Mouse (Mus musculus) cortical plate, adult 2 months (tissue): ENCODE results near the gene Xpo1. TPM values are rescaled to one million over a fixed set of nuclear protein-coding genes. Genes with fewer than 3 reads are reported as not detected.
"Not testable (repeated sequence)": the region's sequence is repeated elsewhere in the genome, so short reads cannot be mapped to it uniquely, and the experiment has no call there.

Source experiments
- H3K27ac ChIP-seq: fragments of 200-500 bp; 2 replicates; pipeline ENCODE4 v1.5.1; 2012; ENCODE audit warnings: low read length, control low read depth, inconsistent platforms; ENCODE audit not compliant: insufficient read depth
- H3K4me1 ChIP-seq: fragments of 200-500 bp; 2 replicates; pipeline ENCODE4 v1.6.1; 2011; ENCODE audit warnings: low read length; ENCODE audit not compliant: control insufficient read depth, insufficient read depth
- H3K4me3 ChIP-seq: fragments of 200-500 bp; 2 replicates; pipeline ENCODE4 v1.5.1; 2011; ENCODE audit warnings: mild to moderate bottlenecking, low read length, control low read depth; ENCODE audit not compliant: insufficient read depth
- CTCF ChIP-seq: fragments of 200-500 bp; IDR thresholded peaks from 2 replicates; pipeline ENCODE4 v1.5.1; 2011; ENCODE audit warnings: mild to moderate bottlenecking, control low read depth, low read length; ENCODE audit not compliant: insufficient read depth; ENCODE audit errors: extremely low read depth
- POLR2A ChIP-seq: fragments of 200-500 bp; IDR thresholded peaks from 2 replicates; pipeline ENCODE4 v1.6.1; 2011; ENCODE audit warnings: mild to moderate bottlenecking, low read length, control low read depth; ENCODE audit not compliant: insufficient read depth; ENCODE audit errors: extremely low read depth
- polyA plus RNA-seq: library from polyadenylated mRNA; depleted of rRNA; stranded (reverse); fragments of >200 nt; gene quantifications from 2 replicates; pipeline ENCODE4 v1.2.3, GENCODE M21; 2012

The Xpo1 gene
- polyA plus RNA-seq, 1 experiment: 32.8 TPM

DNA sequence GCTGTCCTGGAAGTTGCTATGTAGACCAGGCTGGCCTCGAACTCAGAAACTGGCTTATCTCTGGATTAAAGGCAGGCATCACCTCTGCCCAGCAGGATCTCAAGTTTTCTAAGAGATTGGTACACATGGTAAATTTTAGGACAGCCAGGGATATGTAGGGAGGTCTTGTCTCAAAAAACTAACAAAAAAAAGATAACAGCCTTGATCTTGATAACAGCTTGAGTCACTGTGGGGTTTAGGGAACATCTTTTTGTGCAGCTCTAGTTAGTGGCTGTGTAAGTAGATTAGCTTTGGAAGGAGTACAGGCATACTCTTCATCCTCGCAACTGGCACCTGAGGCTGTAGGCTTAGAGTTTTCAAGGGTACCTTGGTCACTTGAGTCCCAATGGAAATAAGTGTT is 41.5 kb downstream of the Xpo1 start:
- Histone ChIP-seq H3K27ac (no peak overlapping the region), H3K4me1 (no peaks in the 10 kb centered on the region), H3K4me3 (no peak overlapping the region)
- TF ChIP-seq POLR2A (no peak), CTCF (no peak)

DNA sequence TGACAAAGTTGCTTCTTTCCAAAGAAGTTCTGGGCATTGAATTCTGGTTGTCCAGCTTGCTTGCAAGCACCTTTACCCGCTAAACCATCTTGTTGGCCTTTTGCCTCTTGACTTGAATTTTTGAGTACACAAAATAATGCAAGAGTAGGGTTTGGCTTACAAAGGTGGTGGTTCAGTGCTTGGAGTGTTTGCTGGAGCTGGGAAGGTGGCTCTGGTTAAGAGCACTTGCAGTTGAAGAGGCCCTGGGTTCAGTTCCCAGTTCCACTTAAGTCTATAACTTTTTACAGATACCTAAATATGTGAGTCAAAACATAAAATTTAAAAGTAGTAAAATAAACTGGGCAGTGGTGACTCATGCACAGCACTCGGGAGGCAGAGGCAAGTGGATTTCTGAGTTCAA is 42.5 kb downstream of the Xpo1 start:
- no peak overlapping the region for H3K4me3 ChIP-seq
- TF ChIP-seq CTCF (no peak), POLR2A (no peak)
- no peaks in the 10 kb centered on the region for H3K4me1 ChIP-seq
- H3K27ac ChIP-seq: no peak overlapping the region

DNA sequence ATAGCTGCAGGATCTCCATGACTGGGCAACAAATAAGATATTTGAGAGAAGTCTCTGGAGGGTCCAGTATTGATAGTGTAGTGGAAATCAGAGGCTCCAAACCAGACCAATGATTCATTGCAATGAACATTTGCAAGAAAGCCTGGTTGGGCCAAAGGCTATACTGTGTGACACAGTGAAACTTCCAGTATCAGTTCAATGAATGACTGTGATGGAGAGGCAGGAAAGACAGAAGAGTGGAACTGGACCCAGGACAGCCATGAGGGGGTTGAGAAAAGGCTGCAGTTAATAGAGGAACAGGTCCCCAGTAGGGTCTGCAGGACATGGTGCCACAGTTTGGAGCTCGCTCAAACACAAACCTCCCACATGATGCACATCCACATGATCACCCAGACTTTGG is 44.1 kb downstream of the Xpo1 start:
- Histone ChIP-seq H3K4me3 (no peak overlapping the region), H3K27ac (no peak overlapping the region), H3K4me1 (no peaks in the 10 kb centered on the region)
- no peak for TF ChIP-seq POLR2A
- TF ChIP-seq CTCF: no peak

DNA sequence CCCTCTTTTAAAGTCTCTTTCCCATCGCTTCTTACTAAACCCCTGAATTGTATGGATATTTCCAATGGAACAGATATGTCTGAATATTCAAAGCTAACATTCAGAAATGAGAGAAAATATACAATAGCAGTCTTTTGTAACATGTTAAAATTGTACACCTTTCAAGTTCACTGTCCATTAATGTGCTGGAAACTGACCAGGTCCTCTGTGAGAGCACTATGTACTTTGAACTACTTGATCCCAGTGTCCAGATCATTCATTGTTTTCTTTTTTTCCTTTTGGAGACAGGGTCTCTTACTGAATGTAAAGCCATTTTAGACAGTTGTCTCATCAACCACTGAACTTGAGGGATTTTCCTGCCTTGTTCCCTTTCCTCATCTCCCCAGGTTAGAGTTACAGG is 47.3 kb downstream of the Xpo1 start:
- H3K4me1 ChIP-seq: no peaks in the 10 kb centered on the region
- H3K27ac ChIP-seq: no peak overlapping the region
- TF ChIP-seq CTCF (no peak), POLR2A (no peak)
- H3K4me3 ChIP-seq: no peak overlapping the region

DNA sequence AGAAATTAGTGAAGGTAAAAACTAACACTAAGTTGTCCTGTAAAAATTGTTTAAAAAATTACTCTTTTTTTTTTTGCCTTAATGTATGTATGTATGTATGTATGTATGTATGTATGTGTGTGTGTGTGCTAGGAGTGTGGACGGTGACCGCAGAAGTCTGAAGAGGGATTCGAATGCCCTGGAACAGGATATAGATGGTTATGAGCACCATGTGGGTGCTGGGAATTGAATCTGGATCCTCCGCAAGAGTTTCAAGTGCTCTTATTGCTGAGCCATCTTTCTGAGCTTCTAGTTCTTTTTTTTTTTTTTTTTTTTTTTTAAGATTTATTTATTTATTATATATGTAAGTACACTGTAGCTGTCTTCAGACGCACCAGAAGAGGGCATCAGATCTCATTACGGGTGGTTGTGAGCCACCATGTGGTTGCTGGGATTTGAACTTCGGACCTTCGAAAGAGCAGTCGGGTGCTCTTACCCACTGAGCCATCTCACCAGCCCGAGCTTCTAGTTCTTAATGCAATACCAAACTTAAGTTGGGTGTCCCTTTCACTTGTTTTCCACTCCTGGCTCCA is 49.3 kb downstream of the Xpo1 start:
- peak overlapping the region; percentile 86; the same call in 1 of the 2 replicates for H3K27ac ChIP-seq
- not testable (repeated sequence) for H3K4me1 ChIP-seq
- peak overlapping the region; percentile 36 for H3K4me3 ChIP-seq

DNA sequence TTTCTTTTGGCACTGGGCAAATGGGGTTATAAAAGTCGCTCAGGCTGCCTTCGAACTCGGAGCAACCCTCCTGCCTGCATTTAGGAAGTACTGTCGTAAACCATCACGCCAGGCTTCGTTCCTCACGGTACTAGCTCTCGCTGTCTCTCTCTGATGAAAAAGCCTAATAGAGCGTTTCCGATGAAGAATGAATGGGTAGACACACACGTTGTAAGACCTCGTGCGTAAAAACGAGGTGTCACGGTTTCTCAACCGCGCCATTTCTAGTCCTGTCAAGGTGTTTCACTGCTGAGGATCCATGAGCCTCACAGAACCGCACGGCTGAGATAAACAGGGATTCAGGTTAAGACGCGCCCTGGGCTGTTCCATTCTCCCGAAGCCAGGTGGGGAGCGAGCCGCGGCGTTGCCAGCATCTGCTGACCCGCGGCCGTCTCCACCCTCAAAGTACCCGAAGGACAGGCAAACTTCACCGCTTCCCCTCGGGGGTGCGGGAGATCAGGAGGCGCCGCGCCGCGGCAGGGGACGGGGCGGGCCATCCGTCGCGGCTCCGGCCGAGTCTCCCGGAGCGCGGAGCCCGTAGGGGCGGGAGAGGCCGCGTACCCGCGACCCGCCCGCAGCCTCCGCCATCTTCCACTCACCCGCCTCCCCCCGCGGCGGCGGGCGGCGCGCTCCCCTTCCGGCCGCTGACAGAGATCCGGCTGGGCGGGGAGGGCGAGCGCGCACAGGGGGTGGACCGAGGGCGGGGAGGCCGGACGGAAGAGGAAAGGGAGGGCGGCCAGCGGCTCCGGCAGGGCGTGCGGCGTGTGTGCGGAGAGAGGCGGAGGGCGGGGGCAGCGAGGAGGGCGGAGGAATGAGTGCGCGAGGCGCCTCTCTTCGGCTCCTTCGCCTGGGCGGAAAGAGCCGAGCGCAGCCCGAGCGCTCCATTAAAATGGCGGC is 50.1 kb downstream of the Xpo1 start:
- TF ChIP-seq CTCF: no peak
- peak; percentile 47; the same call in 1 of the 2 replicates for TF ChIP-seq POLR2A
- H3K27ac ChIP-seq: peak overlapping the region; percentile 86
- peak overlapping the region; percentile 36 for H3K4me3 ChIP-seq
- H3K4me1 ChIP-seq: peaks cover 4% of the 10 kb centered on the region

DNA sequence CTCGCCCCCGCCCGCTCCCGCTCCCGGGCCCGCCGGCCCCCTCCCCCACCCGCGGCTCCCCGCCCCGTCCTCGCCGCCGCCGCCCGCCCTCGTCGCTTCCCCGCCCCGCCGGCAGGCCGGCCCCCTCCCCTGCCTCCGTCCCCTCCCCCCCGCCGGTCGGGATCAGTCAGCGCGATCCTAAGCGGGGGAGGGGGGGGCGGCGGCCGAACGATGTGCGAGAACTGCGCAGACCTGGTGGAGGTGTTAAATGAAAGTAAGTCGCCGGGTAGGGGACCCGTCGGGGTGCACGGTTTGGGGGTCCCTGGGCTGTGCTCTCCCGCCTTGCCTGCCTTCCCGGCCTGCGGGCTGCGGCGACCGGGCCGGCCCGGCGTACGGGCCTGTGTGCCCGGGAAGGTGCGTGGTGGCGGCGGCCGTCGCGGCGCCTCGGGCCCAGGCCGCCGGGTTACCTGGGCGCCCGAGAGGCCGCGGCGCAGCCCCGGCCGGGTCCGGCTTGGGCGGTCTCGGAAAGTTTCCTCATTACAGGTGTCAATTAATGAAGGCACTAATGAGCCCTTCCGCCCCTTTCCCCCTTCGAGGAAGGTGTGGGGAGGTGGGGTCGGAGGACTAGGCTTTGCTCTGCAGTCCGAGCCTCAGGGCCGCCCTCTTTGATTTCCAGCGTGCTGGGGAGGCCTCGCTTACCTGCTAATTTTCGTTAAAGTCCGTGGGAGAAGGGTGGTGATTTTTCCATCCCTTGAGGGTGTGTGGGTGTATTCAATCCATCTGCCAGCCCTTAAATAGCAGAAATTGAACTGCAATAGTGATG is 51.1 kb downstream of the Xpo1 start, which contains the start of gene Usp34:
Gene Usp34, plus strand, starts transcription at position 132 of the 802 bp plus-strand sequence.
- H3K4me1 ChIP-seq: peaks cover 4% of the 10 kb centered on the region
- TF ChIP-seq CTCF (no peak), POLR2A (no peak)
- peak within 1 kb of the TSS; percentile 86 for H3K27ac ChIP-seq
- peak within 1 kb of the TSS; percentile 36 for H3K4me3 ChIP-seq

DNA sequence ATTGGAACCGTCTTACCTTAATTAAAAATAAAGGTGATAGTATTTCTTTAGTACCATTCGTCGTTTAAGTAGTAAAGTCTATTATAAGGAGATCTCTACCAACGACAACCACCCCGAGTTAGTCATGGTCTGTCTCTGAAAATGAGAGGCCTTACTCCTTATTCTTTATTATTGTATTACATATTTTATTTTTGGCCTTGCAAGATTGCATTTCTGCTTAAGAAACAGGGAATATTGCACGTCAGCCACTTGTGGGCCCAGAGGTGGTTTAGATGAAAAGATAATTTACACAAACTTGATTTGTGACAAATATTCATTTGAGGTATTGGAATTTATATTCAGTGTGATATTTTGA is 51.7 kb downstream of the Xpo1 start:
- peaks cover 4% of the 10 kb centered on the region for H3K4me1 ChIP-seq
- no peak overlapping the region for H3K27ac ChIP-seq
- peak overlapping the region; percentile 36 for H3K4me3 ChIP-seq
- TF ChIP-seq POLR2A: no peak
- TF ChIP-seq CTCF: no peak

DNA sequence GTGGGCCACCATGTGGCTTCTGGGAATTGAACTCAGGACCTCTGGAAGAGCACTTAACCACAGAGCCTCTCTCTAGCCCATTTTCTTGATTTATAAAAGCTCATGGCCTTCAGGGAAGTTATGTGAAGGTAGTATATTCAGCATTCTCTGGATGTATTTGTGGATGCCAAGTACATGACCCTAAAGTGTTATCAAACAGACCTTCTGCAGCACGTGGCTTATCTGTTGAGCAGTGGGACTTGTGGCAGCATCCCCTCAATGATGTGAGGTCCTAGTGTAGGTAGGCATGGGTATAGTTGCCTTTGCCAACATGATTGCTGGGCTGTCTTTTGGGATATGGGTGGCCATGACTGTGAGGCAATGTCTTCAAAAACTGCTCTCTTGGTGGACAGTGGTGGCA is 57.7 kb downstream of the Xpo1 start:
- Histone ChIP-seq H3K4me3 (no peak overlapping the region), H3K4me1 (peaks cover 2% of the 10 kb centered on the region), H3K27ac (no peak overlapping the region)
- TF ChIP-seq POLR2A (no peak), CTCF (no peak)
